Mouse (Mus musculus) heart, adult 2 months (tissue): ENCODE data around the gene Izumo4. TPM values are rescaled to one million over a fixed set of nuclear protein-coding genes. Genes with fewer than 3 reads are reported as not detected.

Experiments
- DNase-seq, 2 experiments: peaks; one replicate each; pipeline ENCODE4 v3.0.0; 2021
- H3K27ac ChIP-seq: fragments of 200-600 bp; 2 replicates; pipeline ENCODE4 v1.8.1; 2022
- H3K27me3 ChIP-seq: fragments of 200-500 bp; 2 replicates; pipeline ENCODE4 v1.6.1; 2012; ENCODE audit warnings: mild to moderate bottlenecking, low read length, inconsistent platforms, mixed read lengths; ENCODE audit not compliant: control insufficient read depth, insufficient read depth
- H3K36me3 ChIP-seq: fragments of 200-500 bp; 2 replicates; pipeline ENCODE4 v1.6.1; 2012; ENCODE audit warnings: low read length, inconsistent platforms; ENCODE audit not compliant: control insufficient read depth, insufficient read depth
- H3K4me1 ChIP-seq: fragments of 200-500 bp; 2 replicates; pipeline ENCODE4 v1.6.1; 2011; ENCODE audit warnings: low read length; ENCODE audit not compliant: control insufficient read depth, insufficient read depth
- H3K4me3 ChIP-seq: fragments of 200-600 bp; 2 replicates; pipeline ENCODE4 v1.8.1; 2022
- H3K79me2 ChIP-seq: fragments of 200-500 bp; replicated peaks from 2 replicates; pipeline ENCODE4 v1.6.1; 2012; ENCODE audit warnings: mild to moderate bottlenecking, inconsistent platforms, low read length, moderate library complexity, mixed read lengths; ENCODE audit not compliant: control insufficient read depth, insufficient read depth
- H3K9ac ChIP-seq: fragments of 200-500 bp; 2 replicates; pipeline ENCODE4 v1.6.1; 2012; ENCODE audit warnings: low read depth, mild to moderate bottlenecking, control low read depth, inconsistent platforms, low read length, mixed read lengths
- CTCF ChIP-seq: fragments of 200-600 bp; IDR thresholded peaks from 2 replicates; pipeline ENCODE4 v1.8.1; 2022; ENCODE audit warnings: antibody characterized with exemption, mild to moderate bottlenecking, moderate library complexity
- EP300 ChIP-seq: fragments of 200-500 bp; IDR thresholded peaks from 2 replicates; pipeline ENCODE4 v1.6.1; 2011; ENCODE audit warnings: low read depth, low read length, control low read depth; ENCODE audit not compliant: insufficient read depth
- POLR2A ChIP-seq: fragments of 200-500 bp; IDR thresholded peaks from 2 replicates; pipeline ENCODE4 v1.6.1; 2011; ENCODE audit warnings: mild to moderate bottlenecking, low read depth, low read length, control low read depth; ENCODE audit not compliant: insufficient read depth
- whole genome bisulfite sequencing: fragments of 180-500 bp; shearing (Covaris S2); methylation state at CpG from one replicate; pipeline ENCODE4 v1.1.7; 2018; 5-methylcytosine and 5-hydroxymethylcytosine counted together
- intact Hi-C: fragments of 180-260 bp; cut with DNase I; formaldehyde crosslinking; loops from one replicate; pipeline ENCODE4 v1.15.1; 2025
- polyA plus RNA-seq: library from polyadenylated mRNA; depleted of rRNA; stranded (reverse); fragments of >200 nt; gene quantifications from 2 replicates; pipeline ENCODE4 v1.2.3, GENCODE M21; 2012
- total RNA-seq, 2 experiments: library from RNA; stranded (reverse); gene quantifications; 2 replicates each; pipeline ENCODE4 v1.2.3; 2021

Izumo4 gene
- total and polyA plus RNA-seq, 3 experiments: 3.4 to 15.6 (median 3.8) TPM

- Histone ChIP-seq H3K4me3 (peak overlapping the region; percentile 92), H3K27ac (peak overlapping the region; percentile 92), H3K79me2 (peaks cover 13% of the 10 kb centered on the region), H3K36me3 (peaks cover 5% of the 10 kb centered on the region), H3K27me3 (no peaks in the 10 kb centered on the region), H3K9ac (peak overlapping the region; percentile 93), H3K4me1 (peaks cover 24% of the 10 kb centered on the region)
- no peak for TF ChIP-seq POLR2A
- TF ChIP-seq CTCF: no peak
- TF ChIP-seq EP300: no peak
- 2% methylated on average over 5 of the region's 5 CpGs for WGBS
- DNase-seq: peak; percentile 34 to 43
- intact Hi-C loops: loop anchor here (2.0 to 10.0 kb wide), 2 partner anchors 38 to 434 kb away; partner anchors contain the start of genes Eef2 and Izumo4
Measured at GRCm38 (mm10) chr10:80741146-80741545, 39.2 kb downstream of the Izumo4 start.

- H3K9ac ChIP-seq: peak overlapping the region; percentile 93
- under 1% methylated on average over 46 of the region's 46 CpGs for WGBS
- DNase-seq: no peak
- H3K4me1 ChIP-seq: peaks cover 20% of the 10 kb centered on the region
- H3K4me3 ChIP-seq: peak overlapping the region; percentile 92
- H3K27me3 ChIP-seq: no peaks in the 10 kb centered on the region
- H3K27ac ChIP-seq: peak overlapping the region; percentile 92
- peaks cover 13% of the 10 kb centered on the region for H3K79me2 ChIP-seq
- TF ChIP-seq CTCF (no peak), EP300 (no peak), POLR2A (no peak)
- peaks cover 3% of the 10 kb centered on the region for H3K36me3 ChIP-seq
- intact Hi-C loops: loop anchor here (2.0 to 10.0 kb wide), 2 partner anchors 39 to 433 kb away; partner anchors contain the start of genes Eef2 and Izumo4
Measured at GRCm38 (mm10) chr10:80741634-80742179, 39.7 kb downstream of the Izumo4 start.

- Histone ChIP-seq H3K27me3 (no peaks in the 10 kb centered on the region), H3K4me3 (peak within 1 kb of the TSS; percentile 92), H3K9ac (peak within 1 kb of the TSS; percentile 93), H3K36me3 (peaks cover 3% of the 10 kb centered on the region; the same call in 1 of the 2 replicates), H3K4me1 (peaks cover 13% of the 10 kb centered on the region), H3K27ac (peak within 1 kb of the TSS; percentile 92), H3K79me2 (peaks cover 10% of the 10 kb centered on the region; the same call in 1 of the 2 replicates)
- WGBS: 2% methylated on average over 25 of the region's 25 CpGs
- TF ChIP-seq POLR2A: peak; percentile 80
- no peak for TF ChIP-seq CTCF
- 0 out of 2 replicates have a peak, but pooled peaks have one; percentile 62 for TF ChIP-seq EP300
- DNase-seq: peak; percentile 97 to 98
- intact Hi-C loops: loop anchor here (10.0 kb wide), 1 partner anchor 432 kb away; the partner anchor contains the start of gene Eef2
Measured at GRCm38 (mm10) chr10:80742180-80742978, 40.4 kb downstream of the Izumo4 start, which contains the start of gene Ap3d1. Ap3d1 (minus strand) TSS chr10:80742264.

GRCm38 (mm10) chr10:80744262-80744661 is 42.3 kb downstream of the Izumo4 start:
- H3K27me3 ChIP-seq: no peaks in the 10 kb centered on the region
- TF ChIP-seq POLR2A (no peak), EP300 (no peak), CTCF (no peak)
- H3K36me3 ChIP-seq: peaks cover 3% of the 10 kb centered on the region; the same call in 1 of the 2 replicates
- H3K4me1 ChIP-seq: peaks cover 10% of the 10 kb centered on the region
- peaks cover 9% of the 10 kb centered on the region; the same call in 1 of the 2 replicates for H3K79me2 ChIP-seq
- peak in 1 of 2 experiments; percentile 60 for DNase-seq
- H3K4me3 ChIP-seq: no peak overlapping the region
- H3K27ac ChIP-seq: no peak overlapping the region
- H3K9ac ChIP-seq: no peak overlapping the region
- WGBS: 30% methylated on average over 5 of the region's 5 CpGs
- intact Hi-C loops: loop anchor here (10.0 kb wide), 1 partner anchor 431 kb away; the partner anchor contains the start of gene Eef2

- no peak overlapping the region for H3K9ac ChIP-seq
- intact Hi-C loops: loop anchor here (1.0 to 10.0 kb wide), 4 partner anchors 27 to 427 kb away; partner anchors contain the start of gene Eef2
- H3K27me3 ChIP-seq: no peaks in the 10 kb centered on the region
- H3K4me3 ChIP-seq: no peak overlapping the region
- TF ChIP-seq EP300: peak; percentile 95
- TF ChIP-seq POLR2A: no peak
- peak; percentile 97 for TF ChIP-seq CTCF
- peak; percentile 80 to 83 for DNase-seq
- no peaks in the 10 kb centered on the region for H3K79me2 ChIP-seq
- H3K36me3 ChIP-seq: no peaks in the 10 kb centered on the region; the same call in 1 of the 2 replicates
- 7% methylated on average over 3 of the region's 3 CpGs for WGBS
- peaks cover 6% of the 10 kb centered on the region for H3K4me1 ChIP-seq
- no peak overlapping the region for H3K27ac ChIP-seq
Measured at GRCm38 (mm10) chr10:80747410-80747809, 45.4 kb downstream of the Izumo4 start.
